Mouse (Mus musculus) CH12.LX (cell line): ENCODE measurements at regions not wholly inside any gene's neighbourhood (a gene's known extent, or its start where the extent isn't known, plus 50 kb on each side); places are given as distances from the start of the nearest gene placed in this dataset.

Source experiments
- DNase-seq: peaks from one replicate; pipeline ENCODE4 v3.0.0-alpha.2; 2013; ENCODE audit errors: extremely low read depth
- H3K27ac ChIP-seq: 2 replicates; pipeline ENCODE4 v1.5.1; 2012; ENCODE audit warnings: low read depth, mild to moderate bottlenecking, control low read depth, moderate library complexity; ENCODE audit not compliant: insufficient read depth
- H3K27me3 ChIP-seq: replicated peaks from 2 replicates; pipeline ENCODE3; 2012; ENCODE audit warnings: inconsistent platforms
- H3K36me3 ChIP-seq, 2 experiments: replicated peaks in 1 of 2; 2 replicates each; pipeline versions ENCODE3 to v1.6.1; 2012; ENCODE audit warnings: inconsistent platforms in 1 of 2, low read length in 1 of 2, mild to moderate bottlenecking in 1 of 2, mixed read lengths in 1 of 2, moderate library complexity in 1 of 2; ENCODE audit not compliant: control insufficient read depth in 1 of 2, insufficient read depth in 1 of 2
- H3K4me1 ChIP-seq, 2 experiments: 2 replicates each; pipeline ENCODE4 v1.6.1; 2012; ENCODE audit warnings: inconsistent platforms in 1 of 2, moderate library complexity in 1 of 2; ENCODE audit not compliant: insufficient read depth in 2 of 2, control insufficient read depth in 1 of 2
- H3K4me2 ChIP-seq: 2 replicates; pipeline ENCODE4 v1.6.1; 2012; ENCODE audit warnings: low read depth, mild to moderate bottlenecking, control low read depth; ENCODE audit not compliant: poor library complexity, insufficient read depth, severe bottlenecking
- H3K4me3 ChIP-seq, 3 experiments: fragments of 150-350 bp in 1 of 3; sonication (generic) in 1 of 3; replicated peaks in 1 of 3; 2 replicates each; pipeline versions ENCODE3 to v1.5.1; 2011 to 2012; ENCODE audit warnings: low read depth in 2 of 3, low read length in 2 of 3, mild to moderate bottlenecking in 2 of 3, moderate library complexity in 2 of 3, control low read depth in 1 of 3, improper control_type of control experiment in 1 of 3, inconsistent platforms in 1 of 3, mixed read lengths in 1 of 3; ENCODE audit not compliant: poor library complexity in 1 of 3
- H3K79me2 ChIP-seq: replicated peaks from 2 replicates; pipeline ENCODE4 v1.6.1; 2012; ENCODE audit warnings: mild to moderate bottlenecking, moderate library complexity; ENCODE audit not compliant: control insufficient read depth, poor library complexity, insufficient read depth, severe bottlenecking; ENCODE audit errors: extremely low read depth
- H3K9ac ChIP-seq: 2 replicates; pipeline ENCODE4 v1.6.1; 2012; ENCODE audit warnings: low read depth, mild to moderate bottlenecking, control low read depth, moderate library complexity; ENCODE audit not compliant: insufficient read depth
- H3K9me3 ChIP-seq: replicated peaks from 2 replicates; pipeline ENCODE3; 2012; ENCODE audit warnings: low read length, inconsistent platforms, mixed read lengths
- BHLHE40 ChIP-seq: IDR thresholded peaks from 2 replicates; pipeline ENCODE4 v1.6.1; 2011; ENCODE audit warnings: mild to moderate bottlenecking, low read depth, low read length, improper control_type of control experiment
- CHD1 ChIP-seq: IDR thresholded peaks from 2 replicates; pipeline ENCODE4 v1.6.1; 2012; ENCODE audit warnings: low read depth, low read length, improper control_type of control experiment, inconsistent platforms
- CHD2 ChIP-seq: IDR thresholded peaks from 2 replicates; pipeline ENCODE4 v1.6.1; 2011; ENCODE audit warnings: low read length, improper control_type of control experiment
- CTCF ChIP-seq, 2 experiments: IDR thresholded peaks in 1 of 2; conservative IDR thresholded peaks in 1 of 2; 2 replicates each; pipeline ENCODE4 v1.5.1; 2011 to 2012; ENCODE audit warnings: low read depth in 2 of 2, low read length in 2 of 2, improper control_type of control experiment in 1 of 2, inconsistent platforms in 1 of 2, mild to moderate bottlenecking in 1 of 2, moderate library complexity in 1 of 2
- ELF1 ChIP-seq: IDR thresholded peaks from 2 replicates; pipeline ENCODE4 v1.6.1; 2014; ENCODE audit warnings: low read depth, mild to moderate bottlenecking, inconsistent platforms, low read length, improper control_type of control experiment
- EP300 ChIP-seq: IDR thresholded peaks from 2 replicates; pipeline ENCODE4 v1.6.1; 2011; ENCODE audit warnings: low read length, improper control_type of control experiment
- ETS1 ChIP-seq: conservative IDR thresholded peaks from 2 replicates; pipeline ENCODE4 v1.6.1; 2012; ENCODE audit warnings: low read depth, mild to moderate bottlenecking, inconsistent platforms, low read length, improper control_type of control experiment, moderate library complexity
- IRF4 ChIP-seq: IDR thresholded peaks from 2 replicates; pipeline ENCODE4 v1.6.1; 2014; ENCODE audit warnings: low read depth, mild to moderate bottlenecking, inconsistent platforms, low read length, improper control_type of control experiment
- JUN ChIP-seq: IDR thresholded peaks from 2 replicates; pipeline ENCODE4 v1.6.1; 2011; ENCODE audit warnings: low read depth, mild to moderate bottlenecking, low read length, improper control_type of control experiment, moderate library complexity; ENCODE audit not compliant: insufficient read depth
- MAFK ChIP-seq: IDR thresholded peaks from 2 replicates; pipeline ENCODE4 v1.6.1; 2011; ENCODE audit warnings: low read length, improper control_type of control experiment; ENCODE audit not compliant: insufficient replicate concordance
- MAZ ChIP-seq: IDR thresholded peaks from 2 replicates; pipeline ENCODE4 v1.6.1; 2012; ENCODE audit warnings: low read depth, mild to moderate bottlenecking, inconsistent platforms, low read length, improper control_type of control experiment, moderate library complexity
- MXI1 ChIP-seq: IDR thresholded peaks from 2 replicates; pipeline ENCODE4 v1.6.1; 2011; ENCODE audit warnings: mild to moderate bottlenecking, low read depth, low read length, improper control_type of control experiment
- NRF1 ChIP-seq: IDR thresholded peaks from 2 replicates; pipeline ENCODE4 v1.6.1; 2014; ENCODE audit warnings: low read depth, mild to moderate bottlenecking, inconsistent platforms, low read length, improper control_type of control experiment, moderate library complexity
- PAX5 ChIP-seq: IDR thresholded peaks from 2 replicates; pipeline ENCODE4 v1.6.1; 2012; ENCODE audit warnings: low read length, inconsistent platforms, mixed read lengths
- POLR2A ChIP-seq: IDR thresholded peaks from 2 replicates; pipeline ENCODE4 v1.6.1; 2011; ENCODE audit warnings: low read depth, mild to moderate bottlenecking, improper control_type of control experiment, low read length
- RAD21 ChIP-seq: IDR thresholded peaks from 2 replicates; pipeline ENCODE4 v1.6.1; 2011; ENCODE audit warnings: low read depth, mild to moderate bottlenecking, low read length, improper control_type of control experiment, moderate library complexity
- RCOR1 ChIP-seq: conservative IDR thresholded peaks from 2 replicates; pipeline ENCODE4 v1.6.1; 2012; ENCODE audit warnings: low read depth, mild to moderate bottlenecking, inconsistent platforms, low read length, improper control_type of control experiment
- SMC3 ChIP-seq: IDR thresholded peaks from 2 replicates; pipeline ENCODE4 v1.6.1; 2011; ENCODE audit warnings: low read depth, low read length, improper control_type of control experiment
- TBP ChIP-seq: conservative IDR thresholded peaks from 2 replicates; pipeline ENCODE4 v1.6.1; 2011; ENCODE audit warnings: low read depth, low read length, improper control_type of control experiment
- UBTF ChIP-seq: IDR thresholded peaks from 2 replicates; pipeline ENCODE4 v1.6.1; 2012; ENCODE audit warnings: low read depth, mild to moderate bottlenecking, inconsistent platforms, low read length, improper control_type of control experiment, moderate library complexity
- ZC3H11A ChIP-seq: IDR thresholded peaks from 2 replicates; pipeline ENCODE4 v1.6.1; 2012; ENCODE audit warnings: low read depth, mild to moderate bottlenecking, inconsistent platforms, low read length, improper control_type of control experiment
- ZMIZ1 ChIP-seq: IDR thresholded peaks from 2 replicates; pipeline ENCODE4 v1.6.1; 2012; ENCODE audit warnings: low read depth, mild to moderate bottlenecking, inconsistent platforms, low read length, improper control_type of control experiment
- dilution Hi-C: fragments of 300-500 bp; cut with MboI; formaldehyde crosslinking; loops from 2 replicates; pipeline ENCODE4 v1.14.3; 2020; ENCODE audit warnings: low sequenced_read_pairs; ENCODE audit not compliant: extremely low pct_unique_long_range_greater_than_20kb, extremely low pct_ligation_motif_present
- in situ Hi-C: fragments of 300-500 bp; cut with MboI; formaldehyde crosslinking; loops from 3 replicates; pipeline ENCODE4 v1.14.3; 2019; ENCODE audit warnings: low sequenced_read_pairs, low pct_ligation_motif_present, low pct_unique_long_range_greater_than_20kb, mixed read lengths

DNA sequence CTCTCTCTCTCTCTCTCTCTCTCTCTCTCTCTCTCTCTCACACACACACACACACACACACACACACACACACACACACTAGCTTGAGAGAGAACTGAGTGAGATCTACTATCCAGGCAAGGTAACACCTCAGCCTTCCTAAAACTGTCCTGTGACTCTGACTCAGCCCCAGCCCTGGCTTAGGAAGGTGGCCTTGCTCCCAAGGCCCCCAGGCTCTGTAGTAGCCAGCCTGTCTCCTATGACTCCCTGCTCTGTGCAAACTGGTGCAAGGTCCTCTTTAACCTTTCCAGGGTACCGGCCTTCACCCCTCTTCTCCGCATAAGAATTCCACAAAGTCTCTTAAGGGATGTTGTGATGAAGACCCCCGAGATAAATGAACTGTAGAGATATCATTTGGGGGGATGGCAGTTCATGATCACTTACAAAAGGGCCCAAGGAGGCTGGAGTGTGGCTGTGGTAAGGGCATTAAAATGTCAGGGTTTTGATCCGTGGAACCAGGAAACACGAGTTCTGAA, 114.1 kb downstream of the Erv3 start:
- TF ChIP-seq MAZ (no peak), ZC3H11A (no peak), ETS1 (no peak), JUN (no peak), CHD1 (no peak), POLR2A (no peak), ZMIZ1 (no peak), TBP (no peak), CHD2 (no peak), SMC3 (no peak), RCOR1 (no peak)
- dilution Hi-C loops, result no loop called here

DNA sequence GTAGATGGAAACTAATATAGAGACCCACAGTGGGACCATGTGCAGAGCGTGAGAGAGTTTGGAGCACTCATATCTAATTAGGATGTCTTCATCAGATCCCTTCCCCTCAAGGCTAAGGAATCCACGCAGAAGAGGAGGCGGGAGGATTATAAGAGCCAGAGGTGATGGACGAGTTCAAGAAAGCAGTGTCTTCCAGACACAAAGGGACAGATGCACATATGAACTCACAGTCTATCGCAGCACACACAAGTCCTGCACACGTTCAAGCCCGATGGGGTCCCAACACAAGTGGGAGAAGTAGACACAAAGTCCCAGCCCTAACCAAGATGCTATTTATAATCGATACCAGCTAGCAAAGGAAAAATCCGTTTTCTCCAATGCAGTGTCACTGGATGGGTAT, 114.6 kb downstream of the Erv3 start:
- no peaks in the 10 kb centered on the region for H3K79me2 ChIP-seq
- no peaks in the 10 kb centered on the region for H3K4me1 ChIP-seq
- no peaks in the 10 kb centered on the region for H3K36me3 ChIP-seq
- in situ Hi-C loops (no loop called here), dilution Hi-C loops (no loop called here)
- H3K27ac ChIP-seq, result no peak overlapping the region
- H3K4me2 ChIP-seq, result no peak overlapping the region
- H3K4me3 ChIP-seq, result no peak overlapping the region
- peaks cover 46% of the 10 kb centered on the region for H3K27me3 ChIP-seq
- DNase-seq, result no peak
- H3K9ac ChIP-seq, result no peak overlapping the region
- no peaks in the 10 kb centered on the region for H3K9me3 ChIP-seq
- TF ChIP-seq CHD2 (no peak), ETS1 (no peak), ELF1 (no peak)

More for the DNA sequence above, 114.1 kb downstream of the Erv3 start:
- in situ Hi-C loops, result no loop called here
- no peaks in the 10 kb centered on the region for H3K36me3 ChIP-seq
- H3K9ac ChIP-seq, result no peak overlapping the region
- no peaks in the 10 kb centered on the region for H3K9me3 ChIP-seq
- H3K4me3 ChIP-seq, result no peak overlapping the region
- H3K4me2 ChIP-seq, result no peak overlapping the region
- no peak overlapping the region for H3K27ac ChIP-seq
- H3K4me1 ChIP-seq, result no peaks in the 10 kb centered on the region
- no peak for DNase-seq
- H3K27me3 ChIP-seq, result peaks cover 50% of the 10 kb centered on the region
- H3K79me2 ChIP-seq, result no peaks in the 10 kb centered on the region

DNA sequence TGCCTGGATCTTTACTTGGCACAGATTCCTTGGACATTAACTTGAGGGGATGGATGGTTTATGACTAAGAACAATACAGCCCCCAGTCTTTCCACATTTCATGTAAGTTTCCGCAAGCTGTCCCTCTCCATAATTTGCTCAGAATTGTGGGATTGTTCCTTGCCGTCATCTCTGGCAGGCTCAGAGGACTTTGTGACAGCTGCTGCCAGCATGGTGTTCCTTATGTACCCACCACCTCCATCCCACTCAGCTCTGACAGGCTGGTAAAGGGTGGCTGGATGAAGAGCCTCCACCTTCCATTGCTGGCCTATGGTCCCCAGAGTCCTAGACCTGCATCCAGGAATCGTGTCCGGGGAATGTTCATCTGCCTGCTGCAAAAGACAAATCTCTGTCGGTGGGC, 119.1 kb downstream of the Erv3 start:
- no peak overlapping the region for H3K4me2 ChIP-seq
- in situ Hi-C loops (no loop called here), dilution Hi-C loops (no loop called here)
- H3K4me3 ChIP-seq, result no peak overlapping the region
- DNase-seq, result no peak
- no peaks in the 10 kb centered on the region for H3K9me3 ChIP-seq
- no peak overlapping the region for H3K27ac ChIP-seq
- H3K9ac ChIP-seq, result no peak overlapping the region
- TF ChIP-seq MXI1 (no peak), NRF1 (no peak), MAFK (no peak), RAD21 (no peak), BHLHE40 (no peak), PAX5 (no peak), MAZ (no peak), CTCF (conservative IDR thresholded peaks at IDR 0.05 in 1 of 2, IDR thresholded peaks at IDR 0.05 in 1 of 2; ENCODE audit: low read depth in 2 of 2, low read length in 2 of 2) (no peak), EP300 (no peak), IRF4 (no peak), UBTF (no peak)
- peaks cover 63% of the 10 kb centered on the region for H3K27me3 ChIP-seq
- H3K79me2 ChIP-seq, result no peaks in the 10 kb centered on the region
- H3K36me3 ChIP-seq, result no peaks in the 10 kb centered on the region
- H3K4me1 ChIP-seq, result no peaks in the 10 kb centered on the region
